Mouse (Mus musculus): ENCODE measurements around the gene Sh3bgrl2.

DNA sequence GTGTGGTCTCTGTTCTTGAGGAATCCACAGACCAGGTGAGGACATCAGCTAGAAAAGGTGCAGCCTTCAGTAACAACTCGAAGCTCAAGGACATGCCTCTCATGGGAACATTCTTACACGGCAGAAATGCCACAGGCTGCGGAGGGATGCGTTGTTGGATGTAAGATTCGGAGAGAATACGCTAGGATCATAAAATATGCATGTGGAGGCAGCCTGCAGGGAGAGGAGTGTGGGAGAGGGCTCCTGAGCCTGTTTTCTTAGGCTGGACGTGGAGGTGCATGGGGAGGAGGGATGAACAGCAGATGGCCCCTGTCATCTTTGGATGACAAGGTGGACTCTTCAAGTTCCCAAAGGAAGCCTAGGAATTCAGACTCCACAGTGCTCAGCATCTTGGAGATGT lies 3.0 kb downstream of the Sh3bgrl2 start:
- TF ChIP-seq CTCF (IDR thresholded peaks at IDR 0.05; ENCODE audit: control insufficient read depth, insufficient read depth, insufficient replicate concordance, low read depth, low read length) (no peak), POLR2A (IDR thresholded peaks at IDR 0.05; ENCODE audit: control insufficient read depth, low read depth, low read length) (no peak)

Measured in testis, adult 2 months (tissue).